Mouse (Mus musculus) frontal cortex, postnatal 36 days (tissue): ENCODE results near the gene Pdzd7.
A peak's percentile ranks its signal among the peaks of the same experiment; 100 is the strongest.
"Not testable (repeated sequence)": the region's sequence is repeated elsewhere in the genome, so short reads cannot be mapped to it uniquely, and the experiment has no call there.

ENCODE experiments used
- DNase-seq, 2 experiments: peaks; one replicate each; pipeline ENCODE4 v3.0.0; 2022; ENCODE audit warnings: low spot score in 2 of 2

The Pdzd7 gene

DNA sequence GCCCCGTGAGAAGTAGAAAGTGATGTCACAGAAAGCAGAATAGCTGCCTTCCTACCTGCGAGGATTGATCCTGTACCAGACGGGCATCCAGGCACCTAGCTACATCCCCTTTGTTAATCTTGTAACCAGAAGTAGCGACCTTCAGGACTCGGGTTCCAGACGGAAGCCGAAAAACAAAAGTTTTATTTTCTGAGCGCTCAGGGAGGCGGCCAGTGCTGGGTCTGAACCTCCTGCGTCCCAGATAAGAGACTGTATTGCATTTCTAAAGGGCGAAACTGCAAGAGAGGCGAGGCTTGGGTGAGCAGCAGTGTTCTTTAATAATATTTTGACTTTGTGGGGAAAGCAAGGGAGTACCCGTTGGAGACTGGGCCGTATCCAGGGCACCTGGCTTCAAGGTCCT lies 13.3 kb upstream of the Pdzd7 start:
- DNase-seq: no peak

DNA sequence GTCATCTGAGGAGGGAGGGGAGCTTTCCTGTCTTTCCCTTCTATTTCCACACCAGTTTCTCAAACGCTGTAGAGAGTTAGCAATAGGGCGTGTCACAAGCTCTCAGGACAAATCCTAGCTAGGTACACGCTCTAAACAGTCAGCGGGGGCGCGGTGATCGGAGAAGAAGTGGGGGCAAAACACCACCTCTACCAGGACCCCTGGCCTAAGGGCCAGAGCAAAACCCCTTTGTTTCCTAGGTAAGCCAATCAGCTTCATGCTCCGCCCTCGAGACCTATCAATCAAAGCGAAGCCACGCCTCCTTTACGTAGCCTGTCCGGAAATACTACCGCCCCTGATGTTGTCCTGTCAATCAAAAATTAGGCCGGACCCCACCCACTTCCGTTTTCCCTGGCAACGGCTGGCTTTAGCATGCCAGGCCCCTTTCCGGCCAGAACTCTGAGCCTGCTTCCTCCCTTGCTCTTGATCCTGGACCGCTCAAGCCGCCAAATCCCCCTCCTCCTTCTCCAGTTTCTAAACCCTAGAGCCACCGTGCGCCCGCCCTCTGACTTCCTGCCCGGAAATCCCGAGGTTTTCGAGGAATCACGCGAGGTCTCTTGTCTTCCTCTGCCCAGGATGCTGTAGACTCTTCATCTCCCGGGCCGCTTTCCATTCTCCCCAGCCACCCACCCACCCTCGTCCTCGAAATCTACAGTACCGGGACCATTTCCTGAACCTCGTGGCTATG lies 12.8 kb upstream of the Pdzd7 start:
- DNase-seq: peak; percentile 87 to 96

DNA sequence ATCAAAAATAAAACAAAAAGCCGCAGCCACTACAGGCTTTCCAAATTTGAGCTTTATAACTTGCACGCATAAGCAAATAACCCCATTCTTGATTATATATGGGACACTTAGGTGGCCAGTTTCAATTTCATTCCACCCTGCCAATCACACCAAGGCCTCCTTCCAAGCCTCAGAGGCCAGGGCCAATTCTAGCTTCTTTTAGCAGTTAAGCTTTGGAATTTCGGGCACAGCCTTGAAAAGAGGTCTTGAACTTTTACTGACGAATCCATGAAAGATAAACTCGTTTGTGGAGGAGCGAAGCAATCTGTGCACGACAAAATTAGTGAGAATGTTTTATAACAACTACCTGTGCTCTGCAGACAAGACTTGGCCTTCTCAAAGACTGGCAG lies 12.2 kb upstream of the Pdzd7 start:
- DNase-seq: no peak

DNA sequence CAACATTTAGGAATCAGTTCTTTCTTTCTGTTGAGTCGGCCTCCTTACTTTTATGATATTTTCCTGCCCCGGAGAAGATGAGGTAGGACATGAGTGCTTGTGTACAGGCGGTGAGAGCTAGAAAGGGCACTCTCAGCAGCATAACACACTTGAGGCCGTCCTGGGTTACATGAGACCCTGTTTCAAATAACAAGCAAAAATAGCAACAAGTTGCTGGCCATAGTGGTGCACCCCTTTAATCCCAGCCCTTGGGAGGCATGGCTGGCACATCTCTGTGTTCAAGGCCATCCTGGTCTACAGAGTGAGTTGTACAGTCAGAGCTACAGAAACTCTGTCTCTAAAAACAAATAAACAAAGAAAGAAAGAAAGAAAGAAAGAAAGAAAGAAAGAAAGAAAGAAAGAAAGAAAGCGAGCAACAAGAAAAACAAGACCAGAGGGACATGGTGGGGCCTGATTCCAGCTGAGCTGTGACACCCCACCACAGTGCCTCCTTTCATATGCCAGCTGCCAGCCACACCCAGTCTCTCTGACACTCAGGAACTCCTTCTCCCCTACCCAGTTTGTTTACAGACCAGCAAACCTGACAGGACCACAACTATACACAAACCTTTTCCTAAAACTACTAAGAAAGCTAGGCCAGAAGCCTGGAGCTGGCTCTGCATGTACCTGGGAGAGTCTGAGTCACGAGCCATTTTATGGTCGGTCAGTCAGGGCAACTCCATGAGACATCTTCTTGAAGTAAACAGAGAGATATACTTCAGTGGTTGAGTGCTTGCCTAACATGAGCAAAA lies 11.6 kb upstream of the Pdzd7 start:
- no peak for DNase-seq

DNA sequence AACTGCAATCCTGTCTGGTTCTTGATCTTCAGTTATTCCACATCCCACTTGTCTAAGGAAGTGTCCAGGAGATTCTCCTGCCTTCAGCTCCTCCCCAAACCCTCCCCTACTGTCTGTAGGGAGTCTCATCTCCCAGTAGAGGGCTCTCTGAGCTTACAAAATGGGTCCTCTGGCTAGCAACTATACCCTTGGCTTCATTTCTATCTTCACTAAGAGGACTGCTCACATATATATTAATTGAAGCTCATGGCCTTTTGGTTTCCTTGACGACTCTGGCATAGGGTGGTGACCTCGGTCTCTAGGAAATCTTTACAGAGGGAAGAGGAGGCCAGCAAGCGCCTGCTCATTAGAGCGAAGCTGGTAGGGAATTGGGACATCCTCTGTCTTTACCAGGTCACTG lies 10.8 kb upstream of the Pdzd7 start:
- no peak for DNase-seq

DNA sequence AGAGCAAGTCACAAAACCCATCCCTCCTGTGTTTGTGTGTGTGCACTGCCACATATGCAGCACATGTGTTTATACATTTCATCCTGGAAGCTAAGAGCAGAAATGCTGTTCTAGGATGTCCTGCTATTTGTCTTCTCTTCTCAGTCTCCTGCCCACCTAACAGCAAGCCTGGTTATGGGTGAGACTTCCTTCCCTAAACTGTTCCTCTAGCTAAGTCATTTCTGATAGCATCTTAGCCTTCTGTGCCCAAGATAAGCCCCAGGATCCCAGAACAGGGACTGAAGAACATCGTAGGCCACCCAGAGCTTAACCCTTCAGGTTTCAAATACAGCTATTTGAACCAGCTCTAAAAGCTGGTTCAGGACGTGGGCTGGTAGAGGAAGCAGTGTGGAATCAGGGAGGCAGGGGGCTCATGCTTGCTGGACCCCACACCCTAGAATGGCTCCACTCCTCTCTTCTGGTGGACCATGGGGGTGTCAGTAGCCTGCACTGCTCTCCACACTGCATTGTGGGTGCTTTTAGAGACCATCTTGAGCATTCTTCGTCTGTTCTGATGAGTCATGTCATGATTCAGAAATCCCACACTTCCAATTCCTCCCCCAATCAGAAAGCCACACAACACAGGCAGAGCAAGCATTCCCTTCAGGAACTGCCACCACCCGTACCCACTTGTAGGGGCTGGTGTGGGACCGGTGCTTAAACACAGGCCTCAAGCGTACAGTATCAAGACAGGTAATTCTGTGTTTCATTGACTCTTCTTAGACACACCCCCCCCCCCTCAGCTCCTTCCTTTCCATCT lies 9.6 kb upstream of the Pdzd7 start:
- DNase-seq: peak in 1 of 2 experiments; percentile 42

DNA sequence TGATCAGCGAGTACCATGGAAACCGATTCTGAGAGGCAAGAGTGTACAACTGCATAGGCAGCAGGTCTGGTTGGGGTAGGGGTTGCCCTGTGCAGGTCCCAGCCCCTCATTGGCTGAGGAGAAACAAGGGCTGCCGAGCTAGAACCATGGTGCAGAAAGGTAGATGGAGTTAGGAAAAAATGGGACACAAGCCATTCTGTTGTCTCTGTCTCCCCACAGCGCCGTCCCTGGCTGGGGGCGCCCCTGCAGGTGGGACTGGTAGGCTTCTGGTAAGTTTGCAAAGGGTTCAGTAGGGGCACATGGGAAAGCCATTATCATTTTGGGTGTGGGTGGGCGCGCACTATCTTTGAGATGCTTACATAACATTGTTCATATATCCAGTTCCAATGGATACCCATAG lies 7.9 kb upstream of the Pdzd7 start:
- no peak for DNase-seq

DNA sequence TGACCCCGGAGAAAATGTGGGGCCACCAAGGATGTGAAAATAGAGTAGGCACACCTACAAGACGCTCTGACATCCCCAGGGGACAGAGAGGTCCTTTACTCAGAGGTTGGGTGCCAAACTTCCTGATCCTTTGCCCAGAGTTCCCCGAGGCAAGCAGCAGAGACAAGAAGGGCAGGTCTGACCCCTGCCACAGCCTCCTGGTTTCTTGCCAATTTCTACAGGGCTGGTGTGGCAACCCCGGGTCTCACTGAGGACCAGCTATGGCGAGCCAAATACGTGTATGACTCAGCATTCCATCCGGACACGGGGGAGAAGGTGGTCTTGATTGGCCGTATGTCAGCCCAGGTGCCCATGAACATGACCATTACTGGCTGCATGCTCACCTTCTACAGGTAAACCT lies 4.0 kb upstream of the Pdzd7 start:
- DNase-seq: no peak

DNA sequence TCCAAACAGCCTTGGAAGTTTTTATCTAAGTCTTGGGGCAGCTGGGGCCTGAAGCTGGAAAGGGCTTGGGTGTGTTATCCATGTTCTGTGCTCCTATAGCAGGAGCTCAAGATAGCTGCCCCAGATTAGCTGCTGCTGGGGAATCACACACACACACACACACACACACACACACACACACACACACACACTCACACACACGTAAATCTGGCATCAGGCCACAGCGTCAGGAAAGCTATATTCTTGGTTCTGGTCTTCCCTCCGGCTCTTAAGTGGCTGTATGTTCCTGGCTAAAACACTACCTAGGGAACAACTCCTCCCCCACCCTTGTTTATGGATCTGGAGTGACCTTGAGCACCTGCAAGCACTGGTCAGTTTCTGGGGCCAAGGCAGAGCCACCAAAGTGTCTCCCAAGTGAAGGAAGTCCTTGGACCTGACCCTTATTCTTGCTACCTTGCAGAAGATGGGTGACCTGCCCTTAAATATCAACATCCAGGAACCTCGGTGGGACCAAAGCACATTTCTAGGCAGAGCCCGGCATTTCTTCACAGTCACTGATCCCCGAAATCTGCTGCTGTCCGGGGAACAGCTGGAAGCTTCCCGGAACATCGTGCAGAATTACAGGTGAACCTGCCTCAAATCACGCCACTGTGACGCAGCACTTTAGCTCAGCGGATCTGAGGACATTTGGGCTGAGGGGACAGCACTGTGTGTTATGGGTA lies 3.3 kb upstream of the Pdzd7 start:
- DNase-seq: no peak

DNA sequence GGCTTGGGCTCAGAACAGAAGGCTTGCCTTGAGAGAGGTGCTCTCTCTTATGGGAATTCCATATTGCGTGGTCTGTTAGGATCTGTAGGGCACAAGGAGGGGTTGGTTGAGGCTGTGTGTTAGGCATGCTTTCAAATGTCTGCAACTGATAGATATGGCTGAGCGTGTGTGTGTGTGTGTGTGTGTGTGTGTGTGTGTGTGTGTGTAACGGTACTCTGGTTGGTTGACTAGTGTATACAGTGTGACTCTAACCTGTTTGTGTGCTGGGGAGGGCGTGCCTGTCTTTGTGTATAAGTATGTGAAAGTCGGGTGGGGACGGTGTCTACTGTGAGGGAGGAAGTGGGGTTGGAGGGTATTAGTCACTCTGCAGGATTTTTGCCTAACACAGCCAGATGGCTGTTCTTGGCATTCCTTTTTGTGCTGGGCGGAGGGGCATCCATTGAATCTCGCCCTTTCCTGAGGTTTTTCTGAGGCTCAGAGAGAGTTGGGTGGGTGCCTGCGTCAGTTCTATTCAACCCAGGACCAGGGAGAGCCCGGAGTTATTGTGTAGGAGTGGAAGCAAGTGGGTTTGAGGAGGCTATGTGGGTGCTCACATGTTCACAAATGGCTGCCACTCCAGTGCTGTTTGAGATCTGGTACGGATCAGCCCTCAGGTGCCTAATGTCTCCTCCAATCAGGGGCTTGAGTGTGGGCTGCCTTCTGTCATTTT lies 2.6 kb upstream of the Pdzd7 start:
- peak; percentile 89 to 90 for DNase-seq

DNA sequence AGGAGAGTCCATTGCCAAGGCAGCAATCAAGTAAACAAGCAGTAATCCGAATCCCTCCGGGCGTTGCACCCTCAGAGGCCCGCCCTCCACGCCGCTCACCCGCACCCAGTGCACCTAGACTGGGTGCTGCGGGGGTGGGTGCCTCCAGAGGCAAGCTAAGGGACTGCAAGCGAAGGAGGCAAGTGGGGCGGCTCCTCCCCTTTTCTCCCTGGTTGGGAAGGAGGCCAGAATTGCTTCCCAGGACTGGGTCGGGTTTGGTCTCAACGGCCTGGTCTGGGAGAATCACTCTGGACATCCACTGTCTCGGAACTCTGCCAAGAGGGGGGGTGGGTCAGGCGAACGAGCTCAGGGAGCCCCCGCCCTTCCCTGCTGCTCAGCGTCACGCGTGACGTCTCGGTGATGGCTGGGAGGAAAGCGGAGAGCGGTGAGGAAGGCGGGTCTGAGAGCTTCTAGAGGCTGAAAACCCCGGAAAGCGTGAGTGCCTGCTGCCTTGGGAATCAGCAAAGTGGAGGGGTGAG lies 2.0 kb upstream of the Pdzd7 start, which contains the start of gene Sfxn3:
Sfxn3 (plus strand) TSS at position 87 of the 518 bp plus-strand sequence.
- DNase-seq: peak; percentile 93 to 94

DNA sequence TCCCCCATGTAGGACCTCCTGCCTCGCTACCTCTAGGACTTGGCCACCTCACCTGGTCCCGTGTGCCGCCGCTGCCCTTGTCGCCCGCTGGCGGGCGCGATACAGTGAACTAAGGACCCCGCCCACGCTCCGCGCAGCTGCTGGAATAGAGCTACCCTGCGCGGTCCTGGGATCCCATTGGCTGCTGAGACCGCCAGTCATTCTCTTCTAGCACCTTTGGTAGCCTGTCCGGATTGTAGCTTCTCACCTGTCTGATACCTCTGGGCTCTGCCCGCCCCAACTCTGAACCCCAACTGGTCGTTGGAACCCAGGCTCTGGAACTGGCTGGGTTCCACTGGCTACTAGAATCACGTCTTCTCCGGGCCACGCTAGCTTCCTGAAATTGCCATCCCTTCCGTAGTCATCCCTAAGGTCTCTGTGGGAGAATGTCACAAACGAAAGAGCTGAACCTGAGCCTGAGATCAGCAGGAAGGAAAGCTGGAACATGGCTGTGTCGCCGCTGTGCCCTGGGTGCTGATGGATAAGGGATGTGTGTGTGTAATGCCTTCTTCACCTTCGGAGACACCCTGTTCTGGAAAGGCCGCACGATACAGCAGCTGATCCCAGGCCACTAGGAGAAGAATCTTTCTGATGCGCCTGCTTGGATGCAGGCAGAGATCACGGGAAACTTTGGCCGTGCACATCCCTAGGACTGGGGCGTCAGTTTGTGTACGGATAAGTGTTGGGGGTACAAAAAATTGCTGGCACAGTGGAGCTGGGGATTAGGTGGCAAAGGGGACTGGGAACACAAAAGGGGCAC lies 1.2 kb upstream of the Pdzd7 start:
- DNase-seq: peak; percentile 82 to 91

DNA sequence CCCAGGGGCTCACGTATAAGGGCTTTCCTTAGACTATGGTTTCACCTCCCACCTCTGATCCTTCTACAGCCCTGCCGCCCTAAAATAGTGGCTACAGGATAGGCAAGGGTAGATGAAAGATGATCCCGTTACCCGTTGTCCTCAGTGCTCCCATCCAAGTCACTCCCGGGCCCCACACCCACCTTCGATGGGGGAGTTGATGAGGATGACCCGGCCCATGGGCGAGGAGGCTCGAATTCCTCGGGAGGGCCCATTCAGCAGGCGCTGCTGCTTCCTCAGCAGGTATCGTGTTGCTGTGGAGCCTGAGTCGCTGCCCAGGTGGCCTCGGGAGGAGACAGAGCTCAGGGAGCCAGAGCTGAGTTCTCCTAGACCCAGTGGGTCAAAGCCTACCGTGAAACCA lies 281 bp downstream of the Pdzd7 start:
- DNase-seq: no peak

DNA sequence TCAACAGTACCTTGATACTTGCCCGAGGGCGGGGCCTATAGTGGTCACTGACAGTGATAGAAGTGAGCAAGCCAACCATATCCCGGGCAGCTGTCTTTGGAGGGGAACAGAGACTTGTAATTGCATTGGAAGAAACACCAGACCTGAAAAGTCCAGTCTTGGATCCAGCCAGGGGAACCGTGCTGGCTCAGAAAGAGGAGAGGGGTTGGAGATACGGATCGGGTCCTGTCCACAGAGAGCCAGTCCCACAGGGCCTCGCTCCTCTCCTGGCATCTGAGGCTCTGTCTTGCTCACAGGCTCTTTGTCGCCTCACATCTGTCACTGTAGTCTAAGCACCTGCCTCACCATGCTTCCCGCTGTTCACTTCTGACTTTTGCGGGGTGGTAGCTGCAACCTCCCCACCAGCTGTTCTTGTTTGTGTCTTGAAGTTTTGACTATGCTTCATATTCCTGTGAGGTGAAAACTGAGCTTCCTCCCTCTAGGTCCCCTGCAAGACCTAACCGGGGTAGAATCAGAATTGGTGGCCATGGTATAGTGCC lies 1.1 kb downstream of the Pdzd7 start:
- DNase-seq: no peak

DNA sequence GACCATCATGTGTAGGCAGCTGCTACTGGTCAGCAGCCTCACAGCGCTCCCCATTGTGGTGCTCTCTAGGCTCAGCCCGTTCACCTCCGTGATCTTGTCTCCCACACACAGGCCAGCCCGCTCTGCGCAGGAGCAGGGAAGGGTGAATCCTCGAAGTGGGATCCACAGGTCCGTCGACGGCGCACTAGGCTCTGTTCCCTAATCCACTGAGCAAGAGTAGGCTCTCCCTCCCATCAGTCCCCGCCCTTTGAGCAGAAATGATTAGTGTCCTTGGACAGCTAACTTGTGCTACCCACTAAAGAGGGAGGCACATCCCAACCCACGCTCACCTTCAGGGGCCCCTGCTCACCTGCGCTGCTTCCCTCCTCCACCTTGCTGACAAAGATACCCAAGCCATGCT lies 5.3 kb downstream of the Pdzd7 start:
- no peak for DNase-seq

DNA sequence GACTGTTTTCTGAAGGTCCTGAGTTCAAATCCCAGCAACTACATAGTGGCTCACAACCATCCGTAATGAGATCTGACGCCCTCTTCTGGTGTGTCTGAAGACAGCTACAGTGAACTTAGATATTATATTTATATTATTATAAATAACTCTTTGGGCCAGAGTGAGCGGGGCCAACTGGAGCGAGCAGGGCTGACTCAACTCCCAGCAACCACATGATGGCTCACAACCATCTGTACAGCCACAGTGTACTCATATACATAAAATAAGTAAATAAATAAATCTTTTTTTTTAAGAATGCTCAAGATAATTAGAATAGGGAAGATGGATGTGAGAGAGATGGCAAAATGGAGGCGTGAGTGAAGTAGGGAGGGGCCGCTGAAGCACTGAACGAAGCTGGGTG lies 7.3 kb downstream of the Pdzd7 start:
- not testable (repeated sequence) for DNase-seq

DNA sequence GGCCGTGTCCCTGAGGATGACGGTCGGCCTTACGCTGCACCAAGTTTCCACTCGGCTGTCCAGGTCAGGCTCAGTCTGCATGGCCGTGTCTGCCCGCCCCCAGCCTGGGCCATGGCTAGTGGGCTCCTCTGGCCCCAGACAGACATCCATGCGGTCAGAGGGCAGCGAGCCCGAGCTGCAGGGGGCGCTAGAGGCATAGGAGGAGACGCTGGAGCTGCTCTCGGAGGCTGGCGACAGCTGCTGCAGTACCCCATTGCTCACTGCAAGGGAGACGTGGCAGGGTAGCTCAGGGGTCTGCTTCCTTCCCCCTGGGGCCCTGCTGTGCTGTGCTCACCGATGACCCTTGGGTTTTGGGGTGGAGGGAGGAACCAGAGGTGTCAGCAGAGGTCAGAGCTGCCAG lies 8.7 kb downstream of the Pdzd7 start:
- no peak for DNase-seq

DNA sequence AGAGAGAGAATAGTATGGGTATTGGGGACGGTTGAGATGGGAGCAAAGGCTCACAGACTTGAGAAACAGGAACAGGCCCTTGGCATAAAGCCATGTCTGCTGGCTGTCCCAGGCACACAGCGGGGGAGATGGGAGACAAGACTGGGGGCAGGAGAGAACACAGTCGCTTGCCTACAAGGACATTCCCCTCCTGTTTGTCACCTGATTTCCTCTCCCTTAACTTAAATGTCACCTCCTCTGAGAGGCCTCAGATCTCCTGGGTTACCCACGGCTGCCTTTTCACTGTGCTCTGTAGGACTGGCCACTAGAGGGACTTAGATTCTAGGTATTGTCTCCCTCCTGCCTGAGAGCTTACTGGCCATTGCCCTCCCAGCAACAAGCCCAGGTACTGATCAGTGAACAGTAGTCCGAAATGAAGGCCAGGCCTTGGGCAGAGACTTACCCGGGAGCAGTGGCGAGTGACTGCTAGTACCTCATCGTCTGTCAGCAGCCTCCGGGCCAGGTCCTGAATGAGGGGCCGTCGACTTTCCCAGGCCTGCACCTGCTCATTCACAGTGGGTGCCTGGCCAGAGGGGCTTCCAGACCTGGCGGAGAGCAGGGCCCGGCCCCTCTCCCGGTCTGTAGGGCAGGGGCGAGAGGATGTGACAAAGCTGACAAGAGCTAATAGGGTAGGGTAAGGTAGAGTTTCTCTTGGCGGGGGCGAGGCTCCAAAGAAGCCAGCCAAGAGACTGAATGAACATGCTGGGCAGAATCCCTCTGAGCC lies 12.8 kb downstream of the Pdzd7 start:
- no peak for DNase-seq

DNA sequence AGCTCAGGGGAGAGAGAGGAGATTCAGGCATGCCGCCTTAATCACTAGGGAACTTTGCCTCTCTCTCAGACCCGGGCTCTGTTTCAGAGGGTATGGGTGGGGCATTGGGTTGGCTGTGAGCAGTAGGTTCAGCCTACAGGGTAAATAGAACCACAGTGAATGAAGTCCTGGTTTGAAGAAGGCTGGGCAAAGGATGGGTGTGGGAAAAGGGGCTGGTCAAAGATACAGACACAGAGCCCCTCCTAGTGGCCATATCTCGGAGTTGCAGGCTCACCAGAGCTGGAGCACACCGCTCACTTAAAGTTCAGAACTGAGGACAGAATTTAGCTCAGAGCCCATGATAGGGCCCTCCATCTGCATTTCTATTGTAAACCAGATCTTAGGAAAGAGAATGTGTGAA lies 13.7 kb downstream of the Pdzd7 start:
- DNase-seq: peak; percentile 64 to 81
